Mouse (Mus musculus) WW6 (cell line): ENCODE data around the gene Proser3.
"Not testable (repeated sequence)": the region's sequence is repeated elsewhere in the genome, so short reads cannot be mapped to it uniquely, and the experiment has no call there.

Source experiments
- DNase-seq: peaks from one replicate; pipeline ENCODE4 v3.0.0-alpha.2; 2013; ENCODE audit warnings: low read depth, low spot score

The Proser3 gene

GRCm38 (mm10) chr7:30544327-30544726 lies 7.8 kb downstream of the Proser3 start:
- no peak for DNase-seq

GRCm38 (mm10) chr7:30540572-30540971 lies 11.5 kb downstream of the Proser3 start:
- no peak for DNase-seq

- peak; percentile 75 for DNase-seq
Observed at GRCm38 (mm10) chr7:30534633-30535577, 17.2 kb downstream of the Proser3 start, which contains the start of gene Arhgap33. Gene Arhgap33, minus strand, starts transcription at chr7:30535060.

GRCm38 (mm10) chr7:30533941-30534632 lies 18.0 kb downstream of the Proser3 start:
- no peak for DNase-seq

GRCm38 (mm10) chr7:30532931-30533330 lies 19.2 kb downstream of the Proser3 start:
- DNase-seq, result no peak

- DNase-seq, result no peak
Observed at GRCm38 (mm10) chr7:30531291-30531815, 20.7 kb downstream of the Proser3 start.

- DNase-seq, result no peak
Observed at GRCm38 (mm10) chr7:30526981-30527380, 25.1 kb downstream of the Proser3 start.

GRCm38 (mm10) chr7:30526399-30526798 lies 25.7 kb downstream of the Proser3 start:
- DNase-seq, result no peak

GRCm38 (mm10) chr7:30525954-30526353 lies 26.1 kb downstream of the Proser3 start:
- no peak for DNase-seq

GRCm38 (mm10) chr7:30524487-30524886 lies 27.6 kb downstream of the Proser3 start:
- DNase-seq, result no peak

GRCm38 (mm10) chr7:30522871-30523270 lies 29.2 kb downstream of the Proser3 start:
- DNase-seq, result no peak

- DNase-seq, result no peak
Observed at GRCm38 (mm10) chr7:30520856-30521255, 31.2 kb downstream of the Proser3 start.

- DNase-seq, result no peak
Observed at GRCm38 (mm10) chr7:30520396-30520795, 31.7 kb downstream of the Proser3 start.

GRCm38 (mm10) chr7:30518325-30518724 lies 33.8 kb downstream of the Proser3 start:
- no peak for DNase-seq

GRCm38 (mm10) chr7:30515003-30515760 lies 36.9 kb downstream of the Proser3 start:
- no peak for DNase-seq

- DNase-seq, result no peak
Observed at GRCm38 (mm10) chr7:30508061-30508460, 44.0 kb downstream of the Proser3 start.

- DNase-seq, result not testable (repeated sequence)
Observed at GRCm38 (mm10) chr7:30501159-30501558, 50.9 kb downstream of the Proser3 start.

- not testable (repeated sequence) for DNase-seq
Observed at GRCm38 (mm10) chr7:30495506-30496042, 56.5 kb downstream of the Proser3 start.

- no peak for DNase-seq
Observed at GRCm38 (mm10) chr7:30493401-30493931, 58.6 kb downstream of the Proser3 start, which contains the start of gene Prodh2. Gene Prodh2, plus strand, starts transcription at chr7:30493622.

- no peak for DNase-seq
Observed at GRCm38 (mm10) chr7:30492765-30493164, 59.3 kb downstream of the Proser3 start.

GRCm38 (mm10) chr7:30490957-30491307 lies 61.2 kb downstream of the Proser3 start:
- no peak for DNase-seq
